Mouse (Mus musculus) liver, embryonic 16.5 days (tissue): ENCODE results near the gene Rgl1. TPM values are rescaled to one million over a fixed set of nuclear protein-coding genes. Genes with fewer than 3 reads are reported as not detected.
A peak's percentile ranks its signal among the peaks of the same experiment; 100 is the strongest.

Experiments
- ATAC-seq: fragments of 200-750 bp; cut with Nextera tagmentation; 2 replicates; pipeline ENCODE4 v1.8.0; 2017; ENCODE audit warnings: low read depth, mild to moderate bottlenecking, moderate number of reproducible peaks, moderate library complexity
- H3K27ac ChIP-seq: fragments of 300-500 bp; sonication (generic); 2 replicates; pipeline ENCODE4 v1.5.1; 2014; ENCODE audit warnings: mild to moderate bottlenecking, low read length
- H3K27me3 ChIP-seq: fragments of 300-500 bp; sonication (generic); 2 replicates; pipeline ENCODE4 v1.6.1; 2014; ENCODE audit warnings: low read depth, low read length, mixed read lengths; ENCODE audit not compliant: control insufficient read depth, insufficient read depth
- H3K36me3 ChIP-seq: fragments of 300-500 bp; sonication (generic); 2 replicates; pipeline ENCODE4 v1.6.1; 2014; ENCODE audit warnings: mild to moderate bottlenecking; ENCODE audit not compliant: control insufficient read depth, insufficient read depth
- H3K4me1 ChIP-seq: fragments of 300-500 bp; sonication (generic); 2 replicates; pipeline ENCODE4 v1.6.1; 2014; ENCODE audit warnings: low read depth, low read length, mixed read lengths; ENCODE audit not compliant: control insufficient read depth
- H3K4me2 ChIP-seq: fragments of 300-500 bp; sonication (generic); 2 replicates; pipeline ENCODE4 v1.6.1; 2014; ENCODE audit warnings: low read depth, low read length, mixed read lengths
- H3K4me3 ChIP-seq: fragments of 300-500 bp; sonication (generic); 2 replicates; pipeline ENCODE4 v1.5.1; 2014; ENCODE audit warnings: low read depth, mild to moderate bottlenecking, low read length
- H3K9ac ChIP-seq: fragments of 300-500 bp; sonication (generic); 2 replicates; pipeline ENCODE4 v1.6.1; 2014; ENCODE audit warnings: low read depth, low read length
- H3K9me3 ChIP-seq: fragments of 300-500 bp; sonication (generic); replicated peaks from 2 replicates; pipeline ENCODE4 v1.6.1; 2016; ENCODE audit warnings: low read length; ENCODE audit not compliant: control insufficient read depth
- WGBS: fragments of 180-500 bp; shearing (Covaris S2); extraction: QIAGEN DNeasy Blood & Tissue Kit; methylation state at CpG from one replicate; pipeline ENCODE4 v1.1.7; 2014; ENCODE audit not compliant: insufficient replicate concordance; 5-methylcytosine and 5-hydroxymethylcytosine counted together
- polyA plus RNA-seq: library from polyadenylated mRNA; unstranded; fragments of >200 nt; fragmentation: Nextera tagmentation; extraction: Ambion mirVana; gene quantifications from 2 replicates; pipeline ENCODE4 v1.2.1, GENCODE M21; 2015

Rgl1 gene
- polyA plus RNA-seq, 1 experiment from 2014 or later, result 14.2 TPM

DNA sequence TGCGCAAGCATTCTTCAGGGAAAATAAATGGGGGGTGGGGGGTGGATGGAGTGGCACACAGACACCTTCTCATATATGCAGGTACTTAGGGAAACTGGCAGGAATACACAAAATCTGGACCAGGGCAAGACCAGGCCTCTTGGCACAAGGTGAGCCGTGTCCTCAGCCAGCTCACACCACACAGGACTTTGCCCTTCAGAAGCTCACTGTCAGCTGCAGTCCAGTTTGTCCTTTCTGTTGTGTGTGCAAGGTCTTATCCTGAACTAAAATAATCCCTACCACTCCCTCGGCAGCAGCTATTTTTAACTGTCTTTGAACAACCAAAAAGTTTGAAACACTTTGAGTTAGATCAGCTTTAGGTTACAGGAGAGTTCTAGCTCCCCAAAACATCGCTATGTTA lies 227.3 kb downstream of the Rgl1 start:
- Histone ChIP-seq H3K36me3 (no peaks in the 10 kb centered on the region), H3K9me3 (no peaks in the 10 kb centered on the region), H3K27me3 (no peaks in the 10 kb centered on the region), H3K27ac (no peak overlapping the region), H3K4me1 (no peaks in the 10 kb centered on the region; the same call in 1 of the 2 replicates), H3K4me3 (no peak overlapping the region), H3K9ac (no peak overlapping the region), H3K4me2 (no peak overlapping the region)
- 56% methylated on average over 4 of the region's 4 CpGs for WGBS
- ATAC-seq, result peak; percentile 63; the same call in 1 of the 2 replicates

DNA sequence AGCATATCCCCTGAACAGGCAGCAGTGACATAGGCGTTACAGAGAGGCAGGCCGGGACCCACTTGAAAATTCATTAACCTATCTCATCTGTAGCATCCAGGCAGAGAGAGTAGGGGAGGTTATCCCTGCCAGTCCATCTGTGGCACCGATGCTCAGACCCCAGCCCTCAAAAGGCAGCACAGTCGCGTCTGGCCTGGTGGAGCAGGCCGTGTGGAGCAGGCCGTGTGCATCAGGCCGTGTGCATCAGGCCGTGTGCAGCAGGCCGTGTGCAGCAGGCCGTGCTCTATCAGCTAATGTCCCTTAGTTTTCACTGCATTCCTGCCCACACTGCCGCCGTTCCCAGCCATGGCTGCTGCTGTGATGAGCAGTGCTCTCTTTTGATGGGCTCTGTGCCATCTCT lies 229.0 kb downstream of the Rgl1 start:
- no peaks in the 10 kb centered on the region for H3K36me3 ChIP-seq
- H3K4me3 ChIP-seq, result no peak overlapping the region
- no peak overlapping the region for H3K9ac ChIP-seq
- H3K4me1 ChIP-seq, result no peaks in the 10 kb centered on the region; the same call in 1 of the 2 replicates
- H3K27ac ChIP-seq, result no peak overlapping the region
- H3K27me3 ChIP-seq, result no peaks in the 10 kb centered on the region
- no peaks in the 10 kb centered on the region for H3K9me3 ChIP-seq
- WGBS, result 77% methylated on average over 13 of the region's 13 CpGs
- no peak for ATAC-seq
- no peak overlapping the region for H3K4me2 ChIP-seq

DNA sequence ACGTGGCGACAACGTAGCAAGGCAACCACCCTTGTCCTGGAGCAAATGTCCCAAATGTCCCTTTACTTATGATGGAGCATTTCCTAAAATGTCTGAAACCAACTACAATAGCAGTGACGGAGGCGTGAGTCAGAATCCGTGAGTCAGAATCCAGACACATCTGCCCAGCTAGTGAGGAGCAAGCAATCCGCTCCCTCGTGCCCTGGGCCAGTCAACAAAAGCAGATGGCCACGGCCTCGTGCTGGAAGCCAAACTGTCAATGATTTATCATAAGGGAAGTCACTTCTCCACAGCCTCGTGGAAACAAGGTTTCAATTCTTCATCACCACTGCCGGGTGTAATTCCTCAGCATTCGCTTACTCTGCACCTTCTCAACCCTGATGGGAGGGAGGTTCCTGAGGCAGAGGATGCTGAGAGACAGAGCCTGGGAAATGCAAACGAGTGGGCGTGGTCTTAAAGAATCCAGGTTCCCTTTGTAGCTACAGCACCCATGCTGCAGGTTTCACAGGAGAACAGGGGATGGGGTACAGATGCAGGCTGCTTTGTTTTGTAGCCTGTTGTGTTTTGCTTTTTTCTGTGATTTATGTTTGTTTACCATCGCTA lies 229.6 kb downstream of the Rgl1 start:
- Histone ChIP-seq H3K4me1 (no peaks in the 10 kb centered on the region; the same call in 1 of the 2 replicates), H3K4me3 (no peak overlapping the region), H3K4me2 (no peak overlapping the region), H3K27me3 (no peaks in the 10 kb centered on the region), H3K9me3 (no peaks in the 10 kb centered on the region), H3K9ac (no peak overlapping the region), H3K27ac (no peak overlapping the region), H3K36me3 (no peaks in the 10 kb centered on the region)
- ATAC-seq, result no peak
- 52% methylated on average over 16 of the region's 16 CpGs for WGBS

DNA sequence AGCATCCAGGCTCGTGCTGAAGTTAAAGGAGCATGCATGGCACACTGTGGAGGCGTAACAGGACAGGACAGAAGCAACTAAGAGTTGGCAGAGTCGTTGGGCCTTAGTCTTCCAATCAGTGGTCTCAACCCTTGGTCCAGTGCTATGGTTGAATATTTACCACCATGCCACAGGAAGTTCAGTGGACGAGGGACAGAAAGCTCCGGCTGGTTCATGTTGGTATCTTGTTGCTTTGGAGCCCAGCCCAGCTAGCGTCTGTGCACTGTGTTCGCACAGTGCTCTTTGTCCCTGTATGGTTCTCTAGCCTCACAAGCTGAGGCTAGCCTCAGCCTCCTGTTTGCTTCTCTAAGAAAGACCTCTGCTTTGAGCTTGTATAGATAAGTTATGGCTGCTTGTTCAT lies 231.6 kb downstream of the Rgl1 start:
- H3K9ac ChIP-seq, result no peak overlapping the region
- H3K27me3 ChIP-seq, result no peaks in the 10 kb centered on the region
- H3K9me3 ChIP-seq, result no peaks in the 10 kb centered on the region
- no peaks in the 10 kb centered on the region; the same call in 1 of the 2 replicates for H3K4me1 ChIP-seq
- no peak for ATAC-seq
- 67% methylated on average over 7 of the region's 7 CpGs for WGBS
- no peak overlapping the region for H3K4me2 ChIP-seq
- H3K36me3 ChIP-seq, result no peaks in the 10 kb centered on the region
- H3K4me3 ChIP-seq, result no peak overlapping the region
- no peak overlapping the region for H3K27ac ChIP-seq

DNA sequence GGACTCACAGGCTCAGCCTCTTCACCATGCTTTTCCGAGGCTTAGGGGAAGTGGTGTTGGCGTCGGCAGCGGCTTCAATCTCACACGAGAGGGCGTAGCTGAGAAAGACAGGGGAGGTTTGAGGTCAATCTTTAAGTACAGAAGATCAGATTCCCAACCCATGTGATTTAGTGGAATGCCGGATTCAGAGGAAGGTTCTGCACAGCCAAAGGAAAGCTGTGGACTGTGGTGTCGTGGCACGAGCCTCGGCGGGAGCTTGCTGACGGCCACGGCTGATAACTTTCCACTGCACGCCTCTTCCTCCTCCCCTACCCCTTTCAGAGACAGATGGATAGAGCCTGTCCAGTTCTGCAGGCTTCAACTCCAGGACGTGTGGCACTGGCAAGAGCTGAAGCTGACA lies 234.7 kb downstream of the Rgl1 start:
- Histone ChIP-seq H3K27ac (no peak overlapping the region), H3K4me1 (peaks cover 3% of the 10 kb centered on the region), H3K4me3 (no peak overlapping the region), H3K27me3 (no peaks in the 10 kb centered on the region), H3K9me3 (no peaks in the 10 kb centered on the region), H3K9ac (no peak overlapping the region), H3K4me2 (no peak overlapping the region), H3K36me3 (no peaks in the 10 kb centered on the region)
- 28% methylated on average over 15 of the region's 15 CpGs for WGBS
- no peak for ATAC-seq

DNA sequence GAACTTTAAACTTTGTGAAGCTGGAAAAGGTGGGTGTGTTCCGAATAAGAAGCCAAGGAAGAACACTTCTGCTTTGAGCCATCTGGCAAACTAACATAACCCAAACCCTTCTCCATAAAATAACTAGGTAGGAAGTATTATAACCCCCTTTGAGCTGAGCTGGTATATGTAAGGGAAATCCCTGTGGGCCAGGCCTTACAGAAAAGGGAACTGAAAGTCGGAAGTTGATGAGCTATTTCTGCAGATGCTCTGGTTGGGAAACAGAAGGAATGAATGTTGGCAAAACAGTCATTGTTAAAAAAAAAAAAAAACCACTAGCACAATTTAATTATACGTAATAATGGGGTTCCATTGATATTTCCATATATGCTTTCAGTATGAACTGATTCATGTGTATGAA lies 237.4 kb downstream of the Rgl1 start:
- WGBS, result 21% methylated on average over 3 of the region's 3 CpGs
- Histone ChIP-seq H3K36me3 (peaks cover 2% of the 10 kb centered on the region; the same call in 1 of the 2 replicates), H3K4me3 (no peak overlapping the region), H3K27ac (no peak overlapping the region), H3K4me1 (peaks cover 3% of the 10 kb centered on the region), H3K9me3 (no peaks in the 10 kb centered on the region), H3K4me2 (no peak overlapping the region), H3K9ac (no peak overlapping the region), H3K27me3 (no peaks in the 10 kb centered on the region)
- ATAC-seq, result peak; percentile 31; the same call in 1 of the 2 replicates

DNA sequence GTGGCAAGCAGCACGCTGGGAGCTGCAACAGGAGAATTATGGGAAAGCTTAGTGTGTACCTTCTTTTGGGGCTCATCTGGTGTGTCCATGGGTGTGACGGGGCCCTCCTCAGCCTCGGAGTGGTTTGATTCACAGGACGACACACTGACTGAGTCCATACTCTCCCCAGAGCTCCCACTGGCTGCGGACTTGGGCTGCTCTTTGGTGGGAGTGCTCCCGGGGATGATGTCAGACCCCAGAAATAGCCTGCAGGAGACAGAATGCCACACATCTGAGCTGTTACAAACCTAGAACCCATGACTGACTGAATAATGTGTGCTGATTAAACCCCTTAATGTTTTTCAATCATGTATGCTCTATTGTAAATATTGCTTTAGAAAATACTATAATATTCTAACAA lies 237.9 kb downstream of the Rgl1 start:
- Histone ChIP-seq H3K4me1 (peaks cover 3% of the 10 kb centered on the region), H3K4me3 (no peak overlapping the region), H3K36me3 (peaks cover 2% of the 10 kb centered on the region; the same call in 1 of the 2 replicates), H3K27me3 (no peaks in the 10 kb centered on the region), H3K4me2 (no peak overlapping the region), H3K9me3 (no peaks in the 10 kb centered on the region), H3K9ac (no peak overlapping the region), H3K27ac (no peak overlapping the region)
- 61% methylated on average over 6 of the region's 6 CpGs for WGBS
- ATAC-seq, result no peak

DNA sequence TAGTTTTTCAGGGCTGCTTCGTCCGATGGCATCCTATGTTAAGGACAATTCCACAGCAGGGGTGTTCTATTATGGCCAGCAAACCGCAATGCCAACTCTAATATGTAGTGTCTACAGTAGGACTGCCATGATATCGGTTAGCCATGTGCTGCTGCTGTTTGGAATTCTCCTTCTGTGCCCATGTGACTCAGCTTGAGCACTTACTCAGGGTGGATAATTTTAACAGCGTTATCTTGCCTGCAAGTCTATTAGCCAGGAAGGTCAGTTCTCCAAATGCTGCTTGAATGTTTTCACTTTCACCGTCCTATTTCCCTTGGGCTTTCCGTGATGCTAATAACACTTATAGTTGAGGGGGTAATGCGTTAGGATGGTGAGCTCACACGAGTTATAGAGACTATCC lies 240.0 kb downstream of the Rgl1 start:
- Histone ChIP-seq H3K4me2 (no peak overlapping the region), H3K4me1 (peaks cover 3% of the 10 kb centered on the region), H3K27me3 (no peaks in the 10 kb centered on the region), H3K36me3 (peaks cover 2% of the 10 kb centered on the region; the same call in 1 of the 2 replicates), H3K27ac (no peak overlapping the region), H3K4me3 (no peak overlapping the region), H3K9ac (no peak overlapping the region), H3K9me3 (no peaks in the 10 kb centered on the region)
- no peak for ATAC-seq
- WGBS, result 72% methylated on average over 9 of the region's 9 CpGs

DNA sequence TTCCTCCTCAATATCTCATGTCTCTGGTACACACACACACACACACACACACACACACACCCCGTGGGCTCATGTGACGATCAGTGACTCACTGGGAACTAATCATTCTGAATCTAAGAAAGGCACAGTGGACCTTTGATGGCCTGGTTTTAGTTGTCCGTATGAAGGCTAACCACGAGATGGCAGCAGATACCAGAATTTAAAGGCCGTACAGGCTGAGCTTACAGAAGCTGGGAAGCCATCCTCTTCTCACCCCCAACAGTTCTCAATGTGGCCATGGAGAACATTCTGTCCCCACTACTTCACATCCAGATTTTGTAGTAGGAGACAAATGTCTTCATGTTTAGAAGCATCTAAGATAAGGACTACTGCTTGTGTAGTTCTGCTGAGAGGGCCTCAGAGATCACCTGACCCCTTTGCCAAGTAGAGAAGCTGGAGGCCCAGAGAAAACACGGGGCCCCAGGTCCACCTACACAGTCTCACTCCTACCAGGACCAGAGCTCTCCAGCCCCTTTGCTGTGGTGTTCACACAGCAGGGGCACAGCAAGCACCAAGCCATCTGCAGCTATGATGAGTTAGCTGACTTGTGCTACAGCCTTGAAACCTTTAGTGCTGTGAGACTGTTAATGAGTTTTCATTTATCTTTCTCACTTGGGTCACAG lies 241.0 kb downstream of the Rgl1 start:
- Histone ChIP-seq H3K36me3 (peaks cover 2% of the 10 kb centered on the region; the same call in 1 of the 2 replicates), H3K9ac (no peak overlapping the region), H3K4me3 (no peak overlapping the region), H3K4me2 (no peak overlapping the region), H3K4me1 (peaks cover 3% of the 10 kb centered on the region), H3K27me3 (no peaks in the 10 kb centered on the region), H3K27ac (no peak overlapping the region), H3K9me3 (no peaks in the 10 kb centered on the region)
- peak; percentile 51 for ATAC-seq
- 13% methylated on average over 6 of the region's 6 CpGs for WGBS
